Mouse (Mus musculus) neutrophil, adult 5-6 weeks (primary cell): ENCODE measurements around the gene Tshz2. TPM values are rescaled to one million over a fixed set of nuclear protein-coding genes. Genes with fewer than 3 reads are reported as not detected.

ENCODE experiments used
- ATAC-seq: fragments of 151-379, 151-347 bp; 2 replicates; pipeline ENCODE4 v1.8.0; 2017; ENCODE audit warnings: mild to moderate bottlenecking, moderate TSS enrichment; ENCODE audit not compliant: insufficient number of reproducible peaks, poor library complexity, low FRiP score, severe bottlenecking; ENCODE audit errors: extremely low read depth
- total RNA-seq: library from RNA; stranded (forward); fragments of 200-1000 nt; gene quantifications from 2 replicates; pipeline ENCODE4 v1.2.3, GENCODE M21; 2017

The Tshz2 gene
- total RNA-seq, 1 experiment from 2014 or later, result not detected

DNA sequence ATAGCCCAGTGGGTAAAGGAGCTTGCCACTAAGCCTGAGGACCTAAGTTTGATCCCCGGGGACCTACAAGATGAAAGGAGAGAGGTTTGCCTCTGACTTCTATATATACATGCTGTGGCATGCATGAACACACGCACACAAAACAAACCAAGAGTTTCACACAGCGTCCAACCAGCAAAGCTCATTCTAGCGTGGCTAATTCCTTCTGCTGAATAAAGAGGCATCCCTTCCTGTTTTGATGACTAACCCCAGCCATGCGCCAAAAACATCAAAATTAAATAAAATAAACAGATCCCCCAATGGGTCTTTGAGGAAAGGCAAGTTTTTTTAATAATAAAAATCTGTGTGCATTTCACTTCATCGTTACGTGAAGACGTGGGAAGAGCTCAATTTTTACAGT is 379.0 kb downstream of the Tshz2 start:
- no peak for ATAC-seq

GRCm38 (mm10) chr2:170017302-170017701 is 384.5 kb downstream of the Tshz2 start:
- ATAC-seq, result no peak

- no peak for ATAC-seq
Observed at GRCm38 (mm10) chr2:170017926-170018325, 385.1 kb downstream of the Tshz2 start.

DNA sequence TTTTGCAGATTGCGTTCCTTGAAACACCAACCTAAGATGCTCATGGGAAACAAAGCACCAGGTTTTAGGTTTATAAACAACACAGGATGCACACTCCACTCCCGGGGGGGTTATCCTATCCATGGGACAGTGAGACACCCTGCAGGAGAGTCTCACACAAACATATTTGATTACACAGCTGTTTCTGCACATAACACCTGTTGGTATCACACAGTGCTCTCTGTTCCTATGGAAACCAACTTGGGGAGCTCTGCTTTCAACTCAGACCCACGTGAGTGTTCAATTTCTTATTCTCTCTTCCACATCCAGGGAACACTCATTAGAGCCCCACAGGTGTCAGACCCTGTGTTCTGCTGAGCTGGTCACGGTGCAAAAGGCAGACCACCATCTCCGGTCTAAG is 390.1 kb downstream of the Tshz2 start:
- ATAC-seq, result no peak

GRCm38 (mm10) chr2:170023741-170024140 is 390.9 kb downstream of the Tshz2 start:
- no peak for ATAC-seq

DNA sequence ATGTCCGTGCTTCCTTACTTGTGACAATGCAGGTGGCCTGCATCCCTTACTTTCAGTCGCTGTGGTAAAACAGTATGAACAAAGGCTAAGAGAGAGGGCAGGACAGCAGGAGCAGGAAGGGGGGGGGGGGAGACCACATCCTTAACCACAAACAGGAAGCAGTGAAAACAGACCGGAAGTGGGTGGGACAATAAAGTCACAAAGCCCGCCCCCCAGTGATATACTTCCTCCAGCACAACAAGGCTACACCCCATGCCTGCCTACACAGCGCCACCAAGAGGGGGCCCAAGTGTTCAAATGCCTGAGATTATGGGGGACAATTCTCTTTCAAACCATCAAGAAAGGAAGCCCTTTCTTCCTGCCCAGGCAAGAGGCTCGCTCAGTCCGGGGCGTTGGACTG is 392.1 kb downstream of the Tshz2 start:
- peak; percentile 37; the same call in 1 of the 2 replicates for ATAC-seq

GRCm38 (mm10) chr2:170025896-170026295 is 393.1 kb downstream of the Tshz2 start:
- no peak for ATAC-seq

DNA sequence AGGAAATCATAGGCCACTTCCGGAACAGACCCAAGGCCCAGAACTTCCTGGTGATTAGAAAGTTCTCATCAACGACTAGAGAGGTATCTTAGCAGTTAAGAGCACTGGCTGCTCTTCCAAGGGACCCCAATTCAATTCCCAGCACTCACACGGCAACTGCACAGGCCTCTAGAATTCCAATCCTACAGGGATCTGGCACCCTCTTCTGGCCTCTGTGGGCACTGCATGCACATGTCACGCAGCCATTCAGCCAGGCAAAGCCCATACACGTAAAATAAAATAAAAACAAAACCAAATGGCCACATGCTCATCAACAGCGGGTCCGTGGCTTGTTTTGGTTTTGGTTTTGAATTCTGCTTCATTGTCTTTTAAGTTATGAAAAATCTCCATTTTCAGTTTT is 395.0 kb downstream of the Tshz2 start:
- no peak for ATAC-seq

DNA sequence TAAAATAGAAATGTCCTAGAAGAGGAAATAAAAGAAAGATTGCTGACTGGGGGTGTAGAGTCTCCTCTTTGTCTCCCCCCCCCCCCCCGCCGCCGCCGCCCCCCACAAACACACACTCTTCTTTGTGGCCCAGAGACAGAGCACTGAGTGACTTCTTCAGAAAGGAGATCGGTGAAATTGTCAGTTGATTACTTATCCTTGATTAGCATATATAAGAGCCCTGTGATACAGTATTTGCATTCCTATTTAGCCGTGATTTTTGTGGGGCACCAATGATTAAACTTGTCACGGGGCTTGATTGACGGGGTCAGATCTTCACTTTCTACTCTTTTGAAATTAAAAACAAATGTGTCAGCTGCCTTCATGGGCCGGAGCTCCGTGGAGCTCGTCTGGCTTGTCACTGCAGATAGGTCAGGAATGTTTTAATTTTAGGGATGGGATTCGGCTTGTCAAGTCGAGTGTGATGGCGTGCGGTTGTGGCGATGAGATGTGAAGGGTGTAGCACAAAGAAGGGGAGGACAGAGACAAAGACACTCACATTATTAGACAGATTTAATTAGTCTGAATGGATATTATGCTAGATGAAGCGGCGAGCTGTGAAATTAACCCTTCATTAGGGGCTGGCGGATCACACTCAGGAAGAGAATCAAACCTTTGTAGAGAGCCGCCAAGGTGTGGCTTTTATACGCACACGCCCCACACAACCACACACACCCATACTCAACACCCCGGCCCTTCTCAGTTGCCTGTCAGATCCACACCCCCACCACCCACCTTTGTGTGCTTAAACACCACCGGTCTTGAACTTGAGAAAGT is 395.9 kb downstream of the Tshz2 start:
- no peak for ATAC-seq

DNA sequence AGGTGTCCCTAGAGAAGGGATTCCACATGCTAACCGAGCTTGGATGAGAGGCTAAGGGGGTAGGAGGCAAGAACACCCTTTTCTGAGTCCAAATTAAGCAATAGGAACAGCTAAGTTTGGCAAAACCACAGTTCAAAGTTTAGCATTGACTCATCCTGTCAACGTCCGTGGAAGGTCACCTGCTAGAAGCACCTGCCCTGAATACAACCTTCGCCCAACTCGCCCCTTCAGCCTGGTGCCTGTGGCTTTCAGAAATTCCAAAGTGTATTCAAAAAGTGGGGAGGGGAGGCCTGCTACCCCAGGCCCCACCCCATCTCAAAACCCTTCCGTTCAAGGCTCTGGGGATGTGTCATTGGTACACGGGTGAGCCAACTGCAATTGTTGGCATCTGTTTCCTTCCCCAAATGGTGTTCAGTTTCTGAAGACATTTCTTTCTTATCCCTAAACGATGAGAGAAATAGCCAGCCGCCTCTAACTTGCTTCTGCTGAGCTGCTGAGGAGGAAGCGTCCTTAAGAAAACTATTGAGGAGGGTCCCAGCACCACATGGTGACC is 396.6 kb downstream of the Tshz2 start:
- ATAC-seq, result no peak

GRCm38 (mm10) chr2:170031226-170031625 is 398.4 kb downstream of the Tshz2 start:
- no peak for ATAC-seq

DNA sequence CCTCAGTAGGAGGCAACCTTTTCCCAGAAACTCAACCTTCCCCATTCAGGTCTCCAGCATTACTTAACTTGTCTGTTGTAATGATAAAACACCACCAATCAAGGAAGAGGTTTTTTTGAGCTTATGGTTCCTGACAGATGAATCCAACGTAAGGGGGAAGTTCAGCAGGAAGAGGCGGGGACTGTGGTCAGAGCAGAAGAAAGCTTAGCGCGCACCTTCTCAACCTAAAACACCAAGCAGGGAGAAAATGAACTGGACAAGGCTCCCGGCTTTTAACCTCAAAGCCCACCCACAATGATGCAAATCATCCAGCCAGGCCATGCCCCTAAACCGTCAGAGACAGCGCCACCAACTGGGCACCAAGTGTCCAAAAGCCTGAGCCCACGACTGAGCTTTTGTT is 399.1 kb downstream of the Tshz2 start:
- ATAC-seq, result no peak

- no peak for ATAC-seq
Observed at GRCm38 (mm10) chr2:170033219-170033618, 400.4 kb downstream of the Tshz2 start.

DNA sequence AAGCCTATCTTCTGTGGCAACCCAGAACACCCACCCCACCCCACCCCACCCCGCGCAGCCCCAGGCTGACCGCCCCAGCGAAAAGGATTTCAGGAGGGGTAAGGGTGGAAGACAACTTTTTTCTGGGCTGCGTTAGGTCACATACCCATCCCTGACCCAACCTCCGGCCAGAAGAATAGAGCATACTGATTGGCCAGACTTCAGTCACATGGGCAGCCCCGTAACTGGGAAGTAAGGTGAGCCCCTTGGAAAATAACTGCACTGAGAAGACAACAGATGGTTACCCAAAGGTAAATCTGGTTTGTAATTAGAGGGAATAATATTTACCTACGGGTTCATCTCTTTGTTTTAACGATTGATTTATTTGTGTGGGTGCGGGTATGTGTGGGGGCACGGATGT is 402.0 kb downstream of the Tshz2 start:
- no peak for ATAC-seq

- no peak for ATAC-seq
Observed at GRCm38 (mm10) chr2:170036791-170037241, 404.0 kb downstream of the Tshz2 start.

- no peak for ATAC-seq
Observed at GRCm38 (mm10) chr2:170037346-170037745, 404.5 kb downstream of the Tshz2 start.

DNA sequence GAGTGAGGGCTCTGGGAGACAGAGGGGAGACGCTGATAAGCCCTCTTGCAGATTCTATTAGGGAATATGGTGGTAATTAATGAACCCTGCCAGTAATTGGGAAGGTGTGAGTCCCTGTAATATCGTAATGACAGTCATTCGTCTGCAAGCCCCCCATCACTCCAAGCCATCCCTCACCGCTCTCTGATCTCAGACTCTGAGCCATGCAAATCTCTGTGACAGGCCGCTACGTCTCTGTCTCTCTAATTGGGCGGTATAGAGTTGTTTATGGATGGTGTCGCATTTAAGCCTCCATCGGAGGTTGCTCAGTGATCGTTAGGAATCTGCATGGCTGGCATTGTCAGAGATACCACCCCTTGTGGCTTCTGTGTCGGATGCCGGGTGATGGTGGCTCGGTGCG is 407.0 kb downstream of the Tshz2 start:
- ATAC-seq, result no peak

DNA sequence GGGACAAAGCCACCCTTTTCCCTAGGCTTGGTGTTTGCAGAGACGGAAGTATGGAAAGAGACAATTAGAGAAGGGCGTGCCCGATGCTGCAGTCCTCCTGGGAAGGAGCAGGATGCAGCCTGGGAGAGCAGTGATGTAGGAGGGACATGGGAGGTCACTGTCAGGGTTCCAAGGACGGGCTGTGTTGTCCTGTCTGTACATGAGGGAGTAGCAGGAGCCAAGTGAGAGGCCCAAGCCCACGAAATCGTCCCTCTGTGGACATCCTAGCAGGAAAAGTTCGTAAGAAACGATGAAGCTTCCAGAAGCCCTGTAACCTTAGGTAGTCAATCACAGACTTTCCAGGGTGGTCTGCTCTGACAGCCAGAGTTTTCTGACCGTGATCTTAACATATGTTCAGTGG is 408.3 kb downstream of the Tshz2 start:
- ATAC-seq, result no peak

DNA sequence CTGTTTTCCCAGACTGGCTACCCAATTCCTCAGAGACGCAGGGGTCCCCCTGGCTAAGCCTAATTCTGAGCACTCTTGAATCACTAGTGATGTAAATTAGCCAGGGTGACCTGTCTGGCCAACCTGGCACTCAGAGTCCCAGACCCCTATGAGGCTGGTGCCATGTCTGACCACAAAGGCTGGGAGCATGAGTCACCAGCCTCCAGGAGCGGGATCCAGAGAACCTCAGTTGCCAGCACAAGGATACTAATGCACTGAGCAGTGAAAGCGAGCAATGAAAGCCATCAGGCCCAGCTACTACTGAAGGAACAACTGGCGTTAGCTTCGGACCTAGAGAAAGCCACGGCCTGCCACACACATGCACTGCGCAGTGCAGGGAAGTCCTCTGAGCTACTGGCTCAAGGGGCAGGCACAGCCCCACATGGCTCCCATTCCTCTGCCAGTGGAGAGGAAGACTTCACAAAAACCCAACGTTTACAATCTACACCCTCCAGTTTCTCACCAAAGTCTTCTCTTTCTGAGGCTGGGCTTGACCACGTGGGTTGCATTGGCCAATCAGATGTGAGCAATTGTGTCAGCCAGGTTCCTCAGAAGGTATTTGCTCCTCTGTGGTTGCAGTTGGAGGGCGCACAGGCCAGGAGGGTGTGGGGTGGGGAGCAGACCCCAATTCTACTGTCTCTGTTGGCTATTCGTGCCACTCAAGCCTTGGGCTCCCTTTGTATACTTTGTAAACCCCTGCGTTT is 409.8 kb downstream of the Tshz2 start:
- ATAC-seq, result no peak

GRCm38 (mm10) chr2:170043290-170043689 is 410.5 kb downstream of the Tshz2 start:
- ATAC-seq, result no peak
